Mouse (Mus musculus): ENCODE data around the gene Zfp423. TPM values are rescaled to one million over a fixed set of nuclear protein-coding genes. Genes with fewer than 3 reads are reported as not detected.

The Zfp423 gene
- total and polyA plus RNA-seq, 3 experiments: not detected

- no peaks in the 10 kb centered on the region for H3K9me3 ChIP-seq (replicated peaks; ENCODE audit: insufficient read depth, low read length)
- no peak overlapping the region for H3K9ac ChIP-seq (ENCODE audit: control insufficient read depth, low read depth, low read length, poor library complexity, severe bottlenecking)
- no peaks in the 10 kb centered on the region for H3K27me3 ChIP-seq (ENCODE audit: control insufficient read depth in 1 of 2, insufficient read depth in 2 of 2, low read length in 2 of 2)
- TF ChIP-seq MXI1 (IDR thresholded peaks at IDR 0.05; ENCODE audit: low read depth, low read length): no peak
- no peak overlapping the region for H3K4me3 ChIP-seq (ENCODE audit: control insufficient read depth in 1 of 2, insufficient read depth in 1 of 2, low read depth in 2 of 2, low read length in 2 of 2)
- no peak overlapping the region for H3K27ac ChIP-seq (ENCODE audit: control insufficient read depth, low read depth, low read length)
- no peaks in the 10 kb centered on the region for H3K79me2 ChIP-seq (ENCODE audit: control insufficient read depth, insufficient read depth, low read length, poor library complexity)
- no peaks in the 10 kb centered on the region for H3K4me1 ChIP-seq (ENCODE audit: control insufficient read depth in 1 of 2, insufficient read depth in 2 of 2, low read length in 2 of 2)
- no peak for DNase-seq (ENCODE audit: low read depth, low spot score)
- H3K36me3 ChIP-seq (ENCODE audit: control insufficient read depth in 1 of 2, insufficient read depth in 2 of 2, low read length in 2 of 2): no peaks in the 10 kb centered on the region
These were observed 16.0 kb upstream of the Zfp423 start for GRCm38 (mm10) chr8:87975466-87975809.

DNA sequence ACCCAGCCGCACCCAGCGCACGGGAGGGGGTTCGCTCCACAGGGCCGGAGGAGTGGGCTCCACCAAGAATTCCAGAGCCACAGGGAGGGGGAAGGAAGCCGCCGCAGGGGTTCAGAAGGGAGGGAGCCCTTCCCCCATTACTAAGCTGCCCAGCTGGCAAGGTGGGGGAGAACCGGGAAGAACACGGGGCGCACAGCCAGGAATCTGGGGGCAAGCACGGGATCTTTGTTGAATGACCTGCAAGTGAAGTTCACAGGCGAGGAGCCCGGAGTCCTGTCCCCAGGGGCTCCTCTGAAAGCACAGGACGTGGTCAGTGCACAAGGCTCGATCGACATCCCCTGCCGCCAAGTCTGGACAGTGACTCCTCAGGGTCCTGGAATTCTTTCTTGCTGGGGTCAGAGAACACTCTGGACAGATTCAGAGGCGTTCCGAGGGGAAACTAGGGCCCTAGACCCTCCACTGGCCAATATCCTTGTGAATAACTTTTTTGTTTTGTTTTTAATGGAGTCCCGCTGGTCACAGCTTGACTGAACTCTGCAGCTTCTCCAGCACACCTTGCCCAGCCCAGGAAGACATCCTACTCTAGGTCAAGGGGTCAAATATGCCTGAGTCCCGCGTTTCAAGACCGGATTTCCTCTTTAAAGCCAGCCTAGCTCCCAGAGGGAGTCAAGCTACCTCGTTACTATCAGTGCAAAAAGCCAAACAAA lies 15.5 kb upstream of the Zfp423 start:
- Histone ChIP-seq H3K4me1 (ENCODE audit: control insufficient read depth in 1 of 2, insufficient read depth in 2 of 2, low read length in 2 of 2) (no peaks in the 10 kb centered on the region), H3K36me3 (ENCODE audit: control insufficient read depth in 1 of 2, insufficient read depth in 2 of 2, low read length in 2 of 2) (no peaks in the 10 kb centered on the region), H3K27ac (ENCODE audit: control insufficient read depth, low read depth, low read length) (no peak overlapping the region), H3K4me3 (ENCODE audit: control insufficient read depth in 1 of 2, insufficient read depth in 1 of 2, low read depth in 2 of 2, low read length in 2 of 2) (no peak overlapping the region), H3K79me2 (ENCODE audit: control insufficient read depth, insufficient read depth, low read length, poor library complexity) (no peaks in the 10 kb centered on the region), H3K9me3 (replicated peaks; ENCODE audit: insufficient read depth, low read length) (no peaks in the 10 kb centered on the region), H3K27me3 (ENCODE audit: control insufficient read depth in 1 of 2, insufficient read depth in 2 of 2, low read length in 2 of 2) (no peaks in the 10 kb centered on the region), H3K9ac (ENCODE audit: control insufficient read depth, low read depth, low read length, poor library complexity, severe bottlenecking) (no peak overlapping the region)
- no peak for DNase-seq (ENCODE audit: low read depth, low spot score)
- TF ChIP-seq TAL1 (IDR thresholded peaks at IDR 0.05; ENCODE audit: low read length) (no peak), MAX (IDR thresholded peaks at IDR 0.05; ENCODE audit: low read length) (no peak), POLR2AphosphoS5 (IDR thresholded peaks at IDR 0.05; ENCODE audit: borderline replicate concordance, low read depth, low read length) (no peak), GABPA (IDR thresholded peaks at IDR 0.05; ENCODE audit: low read depth, low read length) (no peak), MAFK (IDR thresholded peaks at IDR 0.05; ENCODE audit: borderline replicate concordance, low read depth, low read length) (no peak), BHLHE40 (IDR thresholded peaks at IDR 0.05; ENCODE audit: borderline replicate concordance, low read depth, low read length) (no peak), ZMIZ1 (IDR thresholded peaks at IDR 0.05; ENCODE audit: low read depth, low read length) (no peak), POLR2AphosphoS2 (IDR thresholded peaks at IDR 0.05; ENCODE audit: low read length) (no peak), MYB (IDR thresholded peaks at IDR 0.05; ENCODE audit: low read depth, low read length) (no peak), ZNF384 (IDR thresholded peaks at IDR 0.05; ENCODE audit: low read depth, low read length) (no peak), ZC3H11A (IDR thresholded peaks at IDR 0.05; ENCODE audit: low read depth, low read length) (no peak), GATA1 (IDR thresholded peaks at IDR 0.05; ENCODE audit: low read depth, low read length) (no peak), RCOR1 (IDR thresholded peaks at IDR 0.05; ENCODE audit: low read depth, low read length) (no peak), E2F4 (IDR thresholded peaks at IDR 0.05; ENCODE audit: borderline replicate concordance, low read depth, low read length) (no peak), RAD21 (IDR thresholded peaks at IDR 0.05; ENCODE audit: low read depth, low read length) (no peak), NRF1 (IDR thresholded peaks at IDR 0.05; ENCODE audit: insufficient read depth, low read depth, low read length, poor library complexity, severe bottlenecking) (no peak), TCF12 (IDR thresholded peaks at IDR 0.05; ENCODE audit: low read depth, low read length) (no peak)
